Mouse (Mus musculus) bone marrow macrophage, adult 2 months (primary cell): ENCODE data around the gene Csrp1.

Source experiments
- CTCF ChIP-seq: IDR thresholded peaks from 2 replicates; pipeline ENCODE4 v1.5.1; 2012; ENCODE audit warnings: low read depth, mild to moderate bottlenecking, low read length, moderate library complexity
- POLR2A ChIP-seq: IDR thresholded peaks from 2 replicates; pipeline ENCODE4 v1.6.1; 2012; ENCODE audit warnings: mild to moderate bottlenecking, low read depth, low read length, borderline replicate concordance

- TF ChIP-seq CTCF (no peak), POLR2A (no peak)
These were observed 41.7 kb upstream of the Csrp1 start for GRCm38 (mm10) chr1:135678145-135678544.
